Mouse (Mus musculus) kidney, embryonic 14.5 days (tissue): ENCODE measurements around the gene Tnrc6c. TPM values are rescaled to one million over a fixed set of nuclear protein-coding genes. Genes with fewer than 3 reads are reported as not detected.

Experiments used
- ATAC-seq: fragments of 200-750 bp; cut with Nextera tagmentation; 2 replicates; pipeline ENCODE4 v1.8.0; 2017; ENCODE audit warnings: moderate number of reproducible peaks, mild to moderate bottlenecking, moderate TSS enrichment, moderate library complexity; ENCODE audit not compliant: low FRiP score, low TSS enrichment
- H3K27ac ChIP-seq: fragments of 300-500 bp; sonication (generic); 2 replicates; pipeline ENCODE4 v1.5.1; 2014; ENCODE audit warnings: low read depth, mild to moderate bottlenecking, low read length, moderate library complexity, mixed read lengths
- H3K27me3 ChIP-seq: fragments of 300-500 bp; sonication (generic); 2 replicates; pipeline ENCODE4 v1.6.1; 2014; ENCODE audit warnings: mild to moderate bottlenecking, low read length; ENCODE audit not compliant: control insufficient read depth, insufficient read depth
- H3K36me3 ChIP-seq: fragments of 300-500 bp; sonication (generic); 2 replicates; pipeline ENCODE4 v1.6.1; 2014; ENCODE audit warnings: low read length, mixed read lengths; ENCODE audit not compliant: control insufficient read depth, insufficient read depth
- H3K4me1 ChIP-seq: fragments of 300-500 bp; sonication (generic); 2 replicates; pipeline ENCODE4 v1.6.1; 2014; ENCODE audit warnings: low read length, mixed read lengths; ENCODE audit not compliant: control insufficient read depth, insufficient read depth
- H3K4me2 ChIP-seq: fragments of 300-500 bp; sonication (generic); replicated peaks from 2 replicates; pipeline ENCODE4 v1.6.1; 2014; ENCODE audit warnings: low read depth, mild to moderate bottlenecking, low read length
- H3K4me3 ChIP-seq: fragments of 300-500 bp; sonication (generic); 2 replicates; pipeline ENCODE4 v1.5.1; 2014; ENCODE audit warnings: mild to moderate bottlenecking, low read length
- H3K9ac ChIP-seq: fragments of 300-500 bp; sonication (generic); 2 replicates; pipeline ENCODE4 v1.6.1; 2014; ENCODE audit warnings: low read depth, mild to moderate bottlenecking, low read length, moderate library complexity
- H3K9me3 ChIP-seq: fragments of 300-500 bp; sonication (generic); 2 replicates; pipeline ENCODE4 v1.6.1; 2016; ENCODE audit warnings: low read length; ENCODE audit not compliant: control insufficient read depth
- WGBS: fragments of 180-500 bp; shearing (Covaris S2); extraction: QIAGEN DNeasy Blood & Tissue Kit; methylation state at CpG from one replicate; pipeline ENCODE4 v1.1.7; 2014; 5-methylcytosine and 5-hydroxymethylcytosine counted together
- polyA plus RNA-seq: library from polyadenylated mRNA; unstranded; fragments of >200 nt; fragmentation: Nextera tagmentation; extraction: Ambion mirVana; gene quantifications from 2 replicates; pipeline ENCODE4 v1.2.1, GENCODE M21; 2014

Gene Tnrc6c
- polyA plus RNA-seq, 1 experiment from 2014 or later: 13.2 TPM

- Histone ChIP-seq H3K4me3 (peak overlapping the region; percentile 59), H3K27me3 (no peaks in the 10 kb centered on the region), H3K9me3 (no peaks in the 10 kb centered on the region), H3K4me1 (peaks cover 39% of the 10 kb centered on the region), H3K27ac (peak overlapping the region; percentile 94), H3K4me2 (peak overlapping the region; percentile 98), H3K36me3 (peaks cover 18% of the 10 kb centered on the region; the same call in 1 of the 2 replicates), H3K9ac (peak overlapping the region; percentile 75; the same call in 1 of the 2 replicates)
- WGBS: 29% methylated on average over 12 of the region's 12 CpGs
- no peak for ATAC-seq
Measured at GRCm38 (mm10) chr11:117778851-117779433, 124.9 kb downstream of the Tnrc6c start.

DNA sequence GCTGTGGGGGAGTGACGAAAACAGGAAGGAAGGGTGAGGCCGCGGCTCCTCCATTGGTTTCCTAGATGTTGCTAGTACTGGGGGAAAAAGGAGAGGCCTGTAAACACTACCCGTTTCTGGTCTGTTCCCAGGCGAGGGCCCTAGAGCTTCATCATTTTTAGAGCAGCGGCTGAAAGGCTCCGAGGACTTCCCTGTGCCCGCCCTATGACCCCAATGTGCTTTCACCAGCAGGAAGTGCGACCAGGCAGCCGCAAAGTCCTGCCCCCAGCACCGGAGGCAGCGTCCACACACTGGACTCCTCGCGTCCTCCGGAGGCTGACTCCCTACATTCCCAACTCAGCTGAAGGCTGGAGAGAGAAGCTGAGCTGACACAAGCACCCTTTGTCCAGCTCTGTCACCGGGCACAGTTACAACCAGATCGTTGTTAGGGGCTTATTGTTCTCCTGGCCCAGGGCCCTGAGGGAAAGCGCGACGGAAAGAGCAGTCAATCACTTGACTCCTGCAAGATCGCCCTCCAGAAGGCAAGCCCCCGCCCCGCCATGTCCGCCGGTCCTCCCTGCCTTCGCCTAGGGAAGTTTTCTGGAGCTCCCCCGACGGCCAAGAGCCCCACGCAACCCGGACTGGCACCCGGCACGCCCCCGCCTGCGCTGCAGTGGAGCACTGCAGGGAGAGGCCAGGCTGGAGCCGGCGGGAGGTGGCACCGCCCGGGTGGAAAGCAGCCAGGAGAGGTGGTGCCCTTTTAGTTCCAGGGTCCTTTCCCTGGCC lies 125.5 kb downstream of the Tnrc6c start:
- H3K9me3 ChIP-seq: no peaks in the 10 kb centered on the region
- H3K36me3 ChIP-seq: peaks cover 16% of the 10 kb centered on the region; the same call in 1 of the 2 replicates
- ATAC-seq: peak; percentile 18; the same call in 1 of the 2 replicates
- H3K4me1 ChIP-seq: peaks cover 39% of the 10 kb centered on the region
- H3K27ac ChIP-seq: peak overlapping the region; percentile 94
- H3K9ac ChIP-seq: peak overlapping the region; percentile 75
- 1% methylated on average over 38 of the region's 38 CpGs for WGBS
- H3K4me2 ChIP-seq: peak overlapping the region; percentile 98
- peak overlapping the region; percentile 59 for H3K4me3 ChIP-seq
- H3K27me3 ChIP-seq: no peaks in the 10 kb centered on the region

- Histone ChIP-seq H3K27ac (peak overlapping the region; percentile 94), H3K4me1 (peaks cover 39% of the 10 kb centered on the region), H3K36me3 (peaks cover 10% of the 10 kb centered on the region; the same call in 1 of the 2 replicates), H3K4me2 (peak overlapping the region; percentile 98), H3K27me3 (no peaks in the 10 kb centered on the region), H3K4me3 (peak overlapping the region; percentile 59), H3K9me3 (no peaks in the 10 kb centered on the region), H3K9ac (peak overlapping the region; percentile 75)
- ATAC-seq: no peak; the same call in 1 of the 2 replicates
- under 1% methylated on average over 17 of the region's 17 CpGs for WGBS
Measured at GRCm38 (mm10) chr11:117780199-117780515, 126.1 kb downstream of the Tnrc6c start.

DNA sequence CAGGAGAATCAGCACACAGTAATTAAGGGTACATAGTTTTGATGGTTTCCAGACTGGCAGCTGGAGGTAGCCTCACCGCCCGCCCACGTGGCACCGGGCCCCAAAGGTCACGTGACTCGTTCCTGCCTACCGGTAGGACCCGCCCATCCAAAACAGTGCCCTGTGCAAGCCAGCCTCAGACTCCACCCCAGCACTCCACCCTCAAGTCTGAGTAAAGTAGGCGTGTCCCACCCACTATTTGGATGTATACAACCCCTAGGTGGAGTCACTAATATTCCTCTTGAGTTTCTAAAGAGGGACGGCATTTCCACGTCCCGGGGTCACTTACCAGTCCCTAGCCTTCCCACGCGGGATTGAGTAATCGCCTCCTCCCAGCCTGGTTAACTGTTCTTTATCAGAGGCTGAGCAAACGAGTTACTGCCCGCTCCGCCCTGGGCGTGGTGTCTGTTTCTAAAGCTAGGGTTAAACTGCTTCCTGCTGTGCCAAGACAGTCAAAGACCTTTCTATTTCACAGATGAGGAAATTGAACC lies 126.6 kb downstream of the Tnrc6c start:
- Histone ChIP-seq H3K4me3 (peak overlapping the region; percentile 59), H3K36me3 (peaks cover 9% of the 10 kb centered on the region; the same call in 1 of the 2 replicates), H3K27me3 (no peaks in the 10 kb centered on the region), H3K4me1 (peaks cover 39% of the 10 kb centered on the region), H3K27ac (peak overlapping the region; percentile 94), H3K9ac (peak overlapping the region; percentile 75), H3K4me2 (peak overlapping the region; percentile 98), H3K9me3 (no peaks in the 10 kb centered on the region)
- WGBS: under 1% methylated on average over 19 of the region's 19 CpGs
- peak; percentile 73 for ATAC-seq

- no peak for ATAC-seq
- peak overlapping the region; percentile 59 for H3K4me3 ChIP-seq
Measured at GRCm38 (mm10) chr11:117781199-117781821, 127.2 kb downstream of the Tnrc6c start.

GRCm38 (mm10) chr11:117781993-117782704 lies 128.1 kb downstream of the Tnrc6c start, which contains the start of the genes Tmc8 and Tmc6:
Gene Tmc8, plus strand, starts transcription at chr11:117782076.
Gene Tmc6, minus strand, starts transcription at chr11:117782198.
- Histone ChIP-seq H3K4me3 (peak within 1 kb of the TSS; percentile 59), H3K4me1 (peaks cover 39% of the 10 kb centered on the region), H3K36me3 (peaks cover 3% of the 10 kb centered on the region; the same call in 1 of the 2 replicates), H3K9ac (peak within 1 kb of the TSS; percentile 28; the same call in 1 of the 2 replicates), H3K27ac (peak within 1 kb of the TSS; percentile 86), H3K4me2 (peak within 1 kb of the TSS; percentile 98), H3K9me3 (no peaks in the 10 kb centered on the region), H3K27me3 (no peaks in the 10 kb centered on the region)
- WGBS: 42% methylated on average over 24 of the region's 24 CpGs
- no peak for ATAC-seq

More at GRCm38 (mm10) chr11:117781199-117781821, 127.2 kb downstream of the Tnrc6c start:
- Histone ChIP-seq H3K9ac (peak overlapping the region; percentile 28; the same call in 1 of the 2 replicates), H3K4me1 (peaks cover 39% of the 10 kb centered on the region), H3K27ac (peak overlapping the region; percentile 86), H3K4me2 (peak overlapping the region; percentile 98), H3K27me3 (no peaks in the 10 kb centered on the region), H3K36me3 (peaks cover 5% of the 10 kb centered on the region; the same call in 1 of the 2 replicates), H3K9me3 (no peaks in the 10 kb centered on the region)
- 13% methylated on average over 18 of the region's 18 CpGs for WGBS

DNA sequence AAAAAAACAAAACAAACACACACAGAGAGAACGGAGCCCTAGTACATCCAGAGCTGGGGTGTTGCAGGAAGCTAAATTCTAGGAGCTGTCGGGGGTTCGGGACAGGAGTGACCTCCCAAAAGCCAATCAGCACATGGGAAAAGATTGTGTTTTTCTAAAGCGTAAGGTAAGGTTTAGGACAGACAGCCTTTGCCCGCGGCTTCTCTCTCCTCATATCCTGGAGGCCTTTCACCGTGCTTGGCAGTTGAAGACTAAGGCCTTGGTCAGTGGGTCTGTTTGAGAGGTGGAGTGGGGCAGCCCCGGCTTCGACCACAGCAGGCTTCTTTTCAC lies 128.6 kb downstream of the Tnrc6c start:
- no peak for ATAC-seq
- H3K36me3 ChIP-seq: no peaks in the 10 kb centered on the region; the same call in 1 of the 2 replicates
- no peaks in the 10 kb centered on the region for H3K27me3 ChIP-seq
- H3K9ac ChIP-seq: peak overlapping the region; percentile 14; the same call in 1 of the 2 replicates
- peak overlapping the region; percentile 67; the same call in 1 of the 2 replicates for H3K27ac ChIP-seq
- peak overlapping the region; percentile 6; the same call in 1 of the 2 replicates for H3K4me3 ChIP-seq
- no peaks in the 10 kb centered on the region for H3K9me3 ChIP-seq
- H3K4me1 ChIP-seq: peaks cover 39% of the 10 kb centered on the region
- 48% methylated on average over 9 of the region's 9 CpGs for WGBS
- H3K4me2 ChIP-seq: peak overlapping the region; percentile 40

DNA sequence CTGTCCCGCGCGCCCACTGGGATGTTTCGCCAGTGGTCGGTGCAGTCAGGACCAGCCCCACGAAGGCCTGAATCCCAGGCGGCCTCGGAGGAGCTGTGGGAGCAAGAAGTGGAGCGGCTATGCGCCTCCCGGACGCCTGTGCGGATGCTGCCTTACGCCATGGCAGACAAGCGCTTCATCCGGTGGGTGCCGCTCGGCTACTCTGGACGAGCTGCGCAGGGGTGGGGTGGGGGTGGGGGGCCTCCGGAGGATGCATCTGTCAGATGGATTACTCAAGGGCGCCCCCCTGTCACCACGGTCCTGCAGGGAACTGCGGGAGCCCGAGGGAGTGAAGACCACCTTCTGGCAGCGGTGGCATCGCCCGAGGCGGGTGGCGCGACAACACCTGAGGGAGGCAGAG lies 129.0 kb downstream of the Tnrc6c start:
- H3K4me3 ChIP-seq: peak overlapping the region; percentile 6; the same call in 1 of the 2 replicates
- H3K4me1 ChIP-seq: peaks cover 38% of the 10 kb centered on the region
- no peak for ATAC-seq
- peak overlapping the region; percentile 40 for H3K4me2 ChIP-seq
- H3K36me3 ChIP-seq: no peaks in the 10 kb centered on the region
- H3K9me3 ChIP-seq: no peaks in the 10 kb centered on the region
- WGBS: 4% methylated on average over 27 of the region's 31 CpGs
- no peaks in the 10 kb centered on the region for H3K27me3 ChIP-seq
- peak overlapping the region; percentile 14 for H3K9ac ChIP-seq
- peak overlapping the region; percentile 67; the same call in 1 of the 2 replicates for H3K27ac ChIP-seq
